ENCODE assay signal across 13 mouse cellular contexts in genomic region chr15:65535606-65536005, GRCm38 (mm10).
"Had no signal": no experiment of that assay in that cellular context is flagged by ENCODE, and none has a peak within 500 bp of the region (broad histone marks: within the 10 kb centered on the region; RNA-seq: fewer than 3 reads in every experiment).

No protein-coding gene starts in this region.

- DNase-seq: gastrocnemius, postnatal 14 days; gastrocnemius, postnatal 36 days; heart, adult 11 months; heart, adult 2 months; heart, postnatal 14 days; heart, postnatal 36 days; kidney, adult 11 months; kidney, adult 2 months; kidney, adult 9 months; kidney, postnatal 14 days; kidney, postnatal 36 days; layer of hippocampus, adult 9-11 months; layer of hippocampus, postnatal 36 days had no signal
